Mouse (Mus musculus) stomach, embryonic 15.5 days (tissue): ENCODE data around the gene Aff3. TPM values are rescaled to one million over a fixed set of nuclear protein-coding genes. Genes with fewer than 3 reads are reported as not detected.

Source experiments
- ATAC-seq: fragments of 200-750 bp; cut with Nextera tagmentation; 2 replicates; pipeline ENCODE4 v1.8.0; 2017; ENCODE audit warnings: low read depth, moderate number of reproducible peaks, moderate TSS enrichment; ENCODE audit not compliant: insufficient read depth, low FRiP score
- H3K27ac ChIP-seq: fragments of 300-500 bp; sonication (generic); 2 replicates; pipeline ENCODE4 v1.5.1; 2015; ENCODE audit warnings: mild to moderate bottlenecking, inconsistent platforms
- H3K27me3 ChIP-seq: fragments of 300-500 bp; sonication (generic); replicated peaks from 2 replicates; pipeline ENCODE4 v1.6.1; 2015; ENCODE audit warnings: inconsistent platforms
- H3K36me3 ChIP-seq: fragments of 300-500 bp; sonication (generic); 2 replicates; pipeline ENCODE4 v1.6.1; 2015; ENCODE audit warnings: inconsistent platforms
- H3K4me1 ChIP-seq: fragments of 300-500 bp; sonication (generic); 2 replicates; pipeline ENCODE4 v1.6.1; 2015; ENCODE audit warnings: inconsistent platforms
- H3K4me2 ChIP-seq: fragments of 300-500 bp; sonication (generic); 2 replicates; pipeline ENCODE4 v1.6.1; 2015; ENCODE audit warnings: mild to moderate bottlenecking, inconsistent platforms
- H3K4me3 ChIP-seq: fragments of 300-500 bp; sonication (generic); replicated peaks from 2 replicates; pipeline ENCODE4 v1.5.1; 2015; ENCODE audit warnings: inconsistent platforms
- H3K9ac ChIP-seq: fragments of 300-500 bp; sonication (generic); 2 replicates; pipeline ENCODE4 v1.6.1; 2015; ENCODE audit warnings: inconsistent platforms
- H3K9me3 ChIP-seq: fragments of 300-500 bp; sonication (generic); 2 replicates; pipeline ENCODE4 v1.6.1; 2016; ENCODE audit warnings: inconsistent platforms
- WGBS: fragments of 180-500 bp; shearing (Covaris S2); methylation state at CpG from one replicate; pipeline ENCODE4 v1.1.7; 2015; 5-methylcytosine and 5-hydroxymethylcytosine counted together
- polyA plus RNA-seq: library from polyadenylated mRNA; unstranded; fragments of >200 nt; fragmentation: Nextera tagmentation; extraction: Ambion mirVana; gene quantifications from 2 replicates; pipeline ENCODE4 v1.2.1, GENCODE M21; 2015

Gene Aff3
- polyA plus RNA-seq, 1 experiment from 2014 or later: 9.9 TPM

GRCm38 (mm10) chr1:38456719-38457269 is 208.0 kb downstream of the Aff3 start:
- no peaks in the 10 kb centered on the region for H3K27me3 ChIP-seq
- no peaks in the 10 kb centered on the region for H3K36me3 ChIP-seq
- H3K4me1 ChIP-seq: no peaks in the 10 kb centered on the region
- no peak overlapping the region for H3K4me3 ChIP-seq
- WGBS: 55% methylated on average over 7 of the region's 7 CpGs
- H3K9me3 ChIP-seq: no peaks in the 10 kb centered on the region
- ATAC-seq: no peak
- no peak overlapping the region for H3K4me2 ChIP-seq
- no peak overlapping the region for H3K9ac ChIP-seq
- no peak overlapping the region for H3K27ac ChIP-seq

DNA sequence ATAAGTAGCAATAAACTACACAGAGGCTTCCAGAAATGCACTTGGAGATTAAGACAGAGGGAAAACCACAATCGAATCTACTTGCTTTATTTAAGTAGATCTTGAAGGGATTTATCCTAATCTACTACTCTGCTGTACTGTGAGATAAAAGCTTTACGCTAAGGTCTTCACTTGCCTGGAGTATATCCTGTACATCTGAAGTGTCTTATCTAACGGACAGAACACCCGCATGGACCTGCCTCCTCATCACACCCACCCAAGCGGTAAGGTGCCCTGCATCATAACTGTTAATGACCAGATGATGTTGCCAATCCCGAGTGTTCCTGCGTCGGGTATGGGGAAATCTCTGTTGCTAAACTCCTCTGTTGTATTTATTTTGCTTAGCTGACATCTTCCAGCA is 209.8 kb downstream of the Aff3 start:
- H3K27me3 ChIP-seq: no peaks in the 10 kb centered on the region
- no peak overlapping the region for H3K27ac ChIP-seq
- H3K9me3 ChIP-seq: no peaks in the 10 kb centered on the region
- no peaks in the 10 kb centered on the region for H3K4me1 ChIP-seq
- 81% methylated on average over 8 of the region's 8 CpGs for WGBS
- H3K9ac ChIP-seq: no peak overlapping the region
- H3K36me3 ChIP-seq: no peaks in the 10 kb centered on the region
- H3K4me2 ChIP-seq: no peak overlapping the region
- ATAC-seq: no peak
- no peak overlapping the region for H3K4me3 ChIP-seq

DNA sequence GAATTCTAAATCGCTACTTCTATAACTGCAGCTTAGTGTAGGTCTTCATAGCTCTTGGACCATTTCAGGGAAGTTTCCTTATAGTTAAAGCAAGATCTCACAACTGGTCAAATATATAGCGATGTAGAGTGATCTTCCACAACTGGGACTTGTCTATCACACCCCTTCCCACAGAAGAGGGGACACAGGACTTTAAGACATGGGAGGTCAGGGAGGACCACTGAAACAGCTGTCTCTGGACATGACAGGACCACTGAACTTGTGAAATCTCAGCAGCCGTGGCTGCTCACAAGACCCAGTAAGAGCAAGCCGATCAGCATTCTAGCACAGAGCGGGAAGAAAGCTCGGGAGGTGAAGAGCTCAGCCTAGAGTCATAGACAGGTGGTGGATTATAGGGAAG is 213.4 kb downstream of the Aff3 start:
- no peak for ATAC-seq
- H3K4me3 ChIP-seq: no peak overlapping the region
- H3K27me3 ChIP-seq: no peaks in the 10 kb centered on the region
- no peak overlapping the region for H3K9ac ChIP-seq
- H3K9me3 ChIP-seq: no peaks in the 10 kb centered on the region
- WGBS: 89% methylated on average over 6 of the region's 6 CpGs
- no peaks in the 10 kb centered on the region for H3K36me3 ChIP-seq
- H3K4me2 ChIP-seq: no peak overlapping the region
- H3K27ac ChIP-seq: no peak overlapping the region
- H3K4me1 ChIP-seq: no peaks in the 10 kb centered on the region

GRCm38 (mm10) chr1:38450677-38451076 is 214.1 kb downstream of the Aff3 start:
- no peaks in the 10 kb centered on the region for H3K27me3 ChIP-seq
- no peak overlapping the region for H3K4me3 ChIP-seq
- ATAC-seq: no peak
- no peaks in the 10 kb centered on the region for H3K36me3 ChIP-seq
- H3K9me3 ChIP-seq: no peaks in the 10 kb centered on the region
- H3K27ac ChIP-seq: no peak overlapping the region
- H3K9ac ChIP-seq: no peak overlapping the region
- no peak overlapping the region for H3K4me2 ChIP-seq
- H3K4me1 ChIP-seq: no peaks in the 10 kb centered on the region
- 86% methylated on average over 12 of the region's 12 CpGs for WGBS

GRCm38 (mm10) chr1:38449816-38450478 is 214.8 kb downstream of the Aff3 start:
- 56% methylated on average over 7 of the region's 7 CpGs for WGBS
- H3K4me3 ChIP-seq: no peak overlapping the region
- ATAC-seq: no peak
- no peak overlapping the region for H3K4me2 ChIP-seq
- H3K9ac ChIP-seq: no peak overlapping the region
- no peaks in the 10 kb centered on the region for H3K9me3 ChIP-seq
- H3K36me3 ChIP-seq: no peaks in the 10 kb centered on the region
- H3K27ac ChIP-seq: no peak overlapping the region
- H3K4me1 ChIP-seq: no peaks in the 10 kb centered on the region
- no peaks in the 10 kb centered on the region for H3K27me3 ChIP-seq

- H3K4me1 ChIP-seq: no peaks in the 10 kb centered on the region
- 52% methylated on average over 3 of the region's 3 CpGs for WGBS
- no peak overlapping the region for H3K27ac ChIP-seq
- no peaks in the 10 kb centered on the region for H3K27me3 ChIP-seq
- H3K9me3 ChIP-seq: no peaks in the 10 kb centered on the region
- no peaks in the 10 kb centered on the region for H3K36me3 ChIP-seq
- no peak overlapping the region for H3K9ac ChIP-seq
- H3K4me3 ChIP-seq: no peak overlapping the region
- no peak overlapping the region for H3K4me2 ChIP-seq
- ATAC-seq: no peak
These were observed 215.9 kb downstream of the Aff3 start for GRCm38 (mm10) chr1:38448854-38449253.

DNA sequence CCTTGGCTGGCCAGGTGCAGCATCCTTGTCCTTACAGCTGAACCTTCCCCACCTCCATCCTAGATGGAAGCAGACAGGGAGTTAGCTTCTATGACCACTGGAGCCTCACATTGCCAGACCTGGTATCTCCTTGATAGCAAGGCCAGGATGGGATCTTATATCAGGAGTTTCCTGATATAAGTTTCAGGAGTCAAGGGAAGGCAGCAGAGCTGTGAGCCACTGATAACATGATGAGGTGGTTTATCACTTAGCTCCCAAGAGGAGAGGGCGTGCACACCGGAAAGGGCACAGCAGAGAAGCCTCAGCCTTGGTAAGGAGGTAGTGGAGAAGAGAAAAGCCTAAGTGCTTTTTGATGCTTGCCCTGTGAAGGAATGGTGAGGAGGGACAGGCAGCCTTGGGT is 217.2 kb downstream of the Aff3 start:
- no peak overlapping the region for H3K4me3 ChIP-seq
- WGBS: 83% methylated on average over 2 of the region's 2 CpGs
- no peaks in the 10 kb centered on the region for H3K27me3 ChIP-seq
- H3K4me2 ChIP-seq: no peak overlapping the region
- ATAC-seq: peak; percentile 91
- H3K4me1 ChIP-seq: no peaks in the 10 kb centered on the region
- H3K27ac ChIP-seq: no peak overlapping the region
- no peaks in the 10 kb centered on the region for H3K9me3 ChIP-seq
- H3K36me3 ChIP-seq: no peaks in the 10 kb centered on the region
- no peak overlapping the region for H3K9ac ChIP-seq

GRCm38 (mm10) chr1:38446152-38446820 is 218.5 kb downstream of the Aff3 start:
- H3K4me2 ChIP-seq: no peak overlapping the region
- 0 out of 2 replicates have a peak, but pooled peaks have one; percentile 57 for ATAC-seq
- no peaks in the 10 kb centered on the region for H3K27me3 ChIP-seq

DNA sequence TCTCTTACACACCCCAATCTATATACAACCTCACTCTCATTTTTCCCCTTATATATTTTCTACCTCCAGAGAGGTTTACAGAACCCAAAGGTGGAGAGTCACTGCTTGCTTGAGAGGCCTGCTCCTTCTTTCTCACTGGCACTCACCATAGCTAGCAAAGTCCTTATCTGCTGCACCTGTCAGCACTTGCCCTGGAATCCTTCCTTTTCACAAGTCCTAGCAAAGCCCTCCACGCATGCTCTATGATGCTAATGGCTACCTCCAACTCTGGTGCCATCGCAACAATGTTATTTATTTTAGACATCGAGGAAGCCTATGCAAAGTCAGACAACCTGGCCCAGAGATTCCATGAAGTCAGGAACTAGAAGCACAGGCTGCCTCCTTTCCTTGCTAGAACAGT is 221.9 kb downstream of the Aff3 start:
- Histone ChIP-seq H3K36me3 (no peaks in the 10 kb centered on the region), H3K4me3 (no peak overlapping the region), H3K27ac (no peak overlapping the region), H3K9ac (no peak overlapping the region), H3K4me1 (peaks cover 22% of the 10 kb centered on the region), H3K4me2 (no peak overlapping the region), H3K27me3 (no peaks in the 10 kb centered on the region), H3K9me3 (no peaks in the 10 kb centered on the region)
- WGBS: 59% methylated on average over 3 of the region's 3 CpGs
- no peak for ATAC-seq

More at GRCm38 (mm10) chr1:38446152-38446820, 218.5 kb downstream of the Aff3 start:
- 76% methylated on average over 12 of the region's 12 CpGs for WGBS
- no peaks in the 10 kb centered on the region for H3K9me3 ChIP-seq
- no peaks in the 10 kb centered on the region for H3K4me1 ChIP-seq
- H3K9ac ChIP-seq: no peak overlapping the region
- H3K27ac ChIP-seq: no peak overlapping the region
- H3K36me3 ChIP-seq: no peaks in the 10 kb centered on the region
- H3K4me3 ChIP-seq: no peak overlapping the region

DNA sequence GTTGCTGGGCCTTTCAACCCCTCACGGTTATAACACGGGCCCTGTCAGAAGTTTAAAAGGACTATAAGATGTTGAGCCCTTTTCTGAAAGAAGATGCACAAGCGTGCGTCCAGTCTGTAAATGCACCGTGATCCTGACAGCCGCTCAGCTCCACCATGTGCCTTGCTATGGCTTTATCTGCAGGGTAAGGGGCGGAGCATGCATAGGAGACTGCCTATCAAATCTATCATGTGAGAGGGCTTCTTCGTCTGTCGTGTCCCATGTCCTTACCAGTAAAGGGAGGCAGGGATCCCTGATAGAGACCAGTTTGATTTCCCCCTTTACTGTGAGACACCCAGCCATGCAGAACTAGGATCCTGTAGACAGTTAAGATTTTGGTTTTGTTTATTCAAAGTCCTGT is 222.3 kb downstream of the Aff3 start:
- ATAC-seq: peak; percentile 67; the same call in 1 of the 2 replicates

DNA sequence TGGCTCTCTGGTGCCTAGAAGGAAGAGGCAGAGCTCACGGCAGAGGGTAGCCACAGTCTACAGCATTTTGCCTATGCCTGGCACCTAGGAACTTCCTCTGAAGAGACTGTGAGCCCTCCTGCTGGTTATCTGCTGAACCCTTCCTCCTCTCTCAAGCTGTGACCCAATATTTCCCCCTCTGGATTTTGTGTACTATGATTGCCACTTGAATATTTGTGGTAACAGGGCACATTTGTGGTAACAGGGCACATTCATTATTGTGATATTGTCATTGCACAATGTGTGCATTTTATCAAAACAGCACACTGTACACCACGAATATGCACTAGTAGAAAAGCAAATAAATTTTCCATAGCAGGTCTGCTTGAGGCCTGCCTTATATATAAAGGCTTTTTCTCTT is 223.0 kb downstream of the Aff3 start:
- Histone ChIP-seq H3K4me3 (no peak overlapping the region), H3K36me3 (no peaks in the 10 kb centered on the region), H3K9me3 (no peaks in the 10 kb centered on the region), H3K27ac (no peak overlapping the region), H3K4me1 (peaks cover 25% of the 10 kb centered on the region), H3K4me2 (no peak overlapping the region), H3K9ac (no peak overlapping the region), H3K27me3 (no peaks in the 10 kb centered on the region)
- WGBS: 61% methylated on average over 2 of the region's 2 CpGs
- no peak for ATAC-seq

More for the DNA sequence above, 222.3 kb downstream of the Aff3 start:
- H3K4me2 ChIP-seq: no peak overlapping the region
- no peak overlapping the region for H3K4me3 ChIP-seq
- no peaks in the 10 kb centered on the region for H3K27me3 ChIP-seq
- no peak overlapping the region for H3K9ac ChIP-seq
- no peaks in the 10 kb centered on the region for H3K36me3 ChIP-seq
- no peak overlapping the region for H3K27ac ChIP-seq
- peaks cover 25% of the 10 kb centered on the region for H3K4me1 ChIP-seq
- H3K9me3 ChIP-seq: no peaks in the 10 kb centered on the region
- WGBS: 68% methylated on average over 9 of the region's 9 CpGs

DNA sequence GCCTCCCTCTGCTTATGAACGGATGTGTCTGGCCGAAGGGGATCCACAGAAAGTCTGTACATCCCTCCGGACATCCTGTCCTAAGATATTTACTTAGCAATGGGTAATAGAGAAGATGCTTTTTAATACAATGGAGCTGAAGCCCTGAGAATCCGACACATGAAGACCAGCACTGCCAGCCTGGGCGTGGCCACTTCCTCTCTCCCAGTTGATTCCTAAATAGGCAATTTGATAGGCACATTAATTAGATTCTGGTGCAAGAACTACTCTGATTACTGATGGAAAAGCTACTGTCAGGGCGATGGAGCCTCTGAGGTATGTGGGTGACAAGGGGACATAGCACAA is 224.3 kb downstream of the Aff3 start:
- no peaks in the 10 kb centered on the region for H3K27me3 ChIP-seq
- H3K36me3 ChIP-seq: no peaks in the 10 kb centered on the region
- no peak overlapping the region for H3K9ac ChIP-seq
- H3K27ac ChIP-seq: peak overlapping the region; percentile 31; the same call in 1 of the 2 replicates
- ATAC-seq: no peak
- no peak overlapping the region for H3K4me3 ChIP-seq
- WGBS: 61% methylated on average over 6 of the region's 6 CpGs
- H3K9me3 ChIP-seq: no peaks in the 10 kb centered on the region
- H3K4me2 ChIP-seq: no peak overlapping the region
- peaks cover 28% of the 10 kb centered on the region for H3K4me1 ChIP-seq
